Mouse (Mus musculus): ENCODE data around the gene Galm.

Galm gene

GRCm38 (mm10) chr17:80129387-80129786 is 2.1 kb downstream of the Galm start:
- DNase-seq: no peak

GRCm38 (mm10) chr17:80130718-80131430 is 3.6 kb downstream of the Galm start:
- no peak for DNase-seq

- DNase-seq: no peak
Observed at GRCm38 (mm10) chr17:80131431-80131766, 4.1 kb downstream of the Galm start.

- DNase-seq: no peak
Observed at GRCm38 (mm10) chr17:80131838-80132237, 4.6 kb downstream of the Galm start.

- DNase-seq: no peak
Observed at GRCm38 (mm10) chr17:80132502-80132901, 5.2 kb downstream of the Galm start.

GRCm38 (mm10) chr17:80138434-80139162 is 11.3 kb downstream of the Galm start:
- DNase-seq: peak; percentile 47

GRCm38 (mm10) chr17:80139753-80140444 is 12.6 kb downstream of the Galm start:
- DNase-seq: no peak

GRCm38 (mm10) chr17:80143478-80144232 is 16.4 kb downstream of the Galm start:
- no peak for DNase-seq

GRCm38 (mm10) chr17:80145210-80145609 is 17.9 kb downstream of the Galm start:
- DNase-seq: no peak

- DNase-seq: no peak
Observed at GRCm38 (mm10) chr17:80145771-80146170, 18.5 kb downstream of the Galm start.

- DNase-seq: peak; percentile 48
Observed at GRCm38 (mm10) chr17:80148053-80148994, 21.1 kb downstream of the Galm start.

- DNase-seq: no peak
Observed at GRCm38 (mm10) chr17:80148995-80149388, 21.7 kb downstream of the Galm start.

- no peak for DNase-seq
Observed at GRCm38 (mm10) chr17:80151353-80151752, 24.1 kb downstream of the Galm start.

- DNase-seq: no peak
Observed at GRCm38 (mm10) chr17:80152767-80153630, 25.7 kb downstream of the Galm start.

GRCm38 (mm10) chr17:80153631-80154030 is 26.4 kb downstream of the Galm start:
- DNase-seq: no peak

GRCm38 (mm10) chr17:80156905-80157304 is 29.6 kb downstream of the Galm start:
- DNase-seq: no peak

- no peak for DNase-seq
Observed at GRCm38 (mm10) chr17:80157489-80157888, 30.2 kb downstream of the Galm start.

GRCm38 (mm10) chr17:80160454-80160853 is 33.2 kb downstream of the Galm start:
- DNase-seq: peak; percentile 52

GRCm38 (mm10) chr17:80163991-80164390 is 36.7 kb downstream of the Galm start:
- no peak for DNase-seq

GRCm38 (mm10) chr17:80165741-80166140 is 38.5 kb downstream of the Galm start:
- peak; percentile 51 for DNase-seq

GRCm38 (mm10) chr17:80166346-80166745 is 39.1 kb downstream of the Galm start:
- DNase-seq: no peak

Data from right cerebral cortex, postnatal 14 days (tissue).